Mouse (Mus musculus) ES-Bruce4 (cell line): ENCODE results near the gene Ubl3. TPM values are rescaled to one million over a fixed set of nuclear protein-coding genes. Genes with fewer than 3 reads are reported as not detected.
A peak's percentile ranks its signal among the peaks of the same experiment; 100 is the strongest.

ENCODE experiments used
- H3K27ac ChIP-seq: 2 replicates; pipeline ENCODE4 v1.5.1; 2012; ENCODE audit warnings: low read length, inconsistent platforms; ENCODE audit not compliant: insufficient read depth
- H3K27me3 ChIP-seq: 2 replicates; pipeline ENCODE4 v1.6.1; 2012; ENCODE audit warnings: mild to moderate bottlenecking, low read length, inconsistent platforms; ENCODE audit not compliant: control insufficient read depth, poor library complexity, insufficient read depth, severe bottlenecking
- H3K36me3 ChIP-seq: 2 replicates; pipeline ENCODE4 v1.6.1; 2012; ENCODE audit warnings: inconsistent platforms, mild to moderate bottlenecking, low read length, moderate library complexity; ENCODE audit not compliant: control insufficient read depth, poor library complexity, insufficient read depth, severe bottlenecking
- H3K4me1 ChIP-seq: one replicate; pipeline ENCODE4 v1.8.1; 2011; ENCODE audit warnings: low read length; ENCODE audit not compliant: control insufficient read depth, insufficient read depth
- H3K4me3 ChIP-seq: 2 replicates; pipeline ENCODE4 v1.5.1; 2011; ENCODE audit warnings: low read depth, mild to moderate bottlenecking, low read length
- H3K9ac ChIP-seq: 2 replicates; pipeline ENCODE4 v1.6.1; 2012; ENCODE audit warnings: low read depth, mild to moderate bottlenecking, inconsistent platforms; ENCODE audit not compliant: poor library complexity, severe bottlenecking
- H3K9me3 ChIP-seq: replicated peaks from 2 replicates; pipeline ENCODE4 v1.6.1; 2012; ENCODE audit warnings: mild to moderate bottlenecking, low read length, inconsistent platforms; ENCODE audit not compliant: control insufficient read depth, poor library complexity, insufficient read depth, severe bottlenecking
- CTCF ChIP-seq: IDR thresholded peaks from one replicate; pipeline ENCODE4 v1.8.1; 2011; ENCODE audit warnings: low read depth, low read length
- EP300 ChIP-seq: IDR thresholded peaks from 2 replicates; pipeline ENCODE4 v1.6.1; 2011; ENCODE audit warnings: low read depth, low read length; ENCODE audit not compliant: insufficient read depth
- POLR2A ChIP-seq: IDR thresholded peaks from one replicate; pipeline ENCODE4 v1.8.1; 2011; ENCODE audit warnings: low read length; ENCODE audit not compliant: insufficient read depth
- polyA plus RNA-seq: library from polyadenylated mRNA; stranded (reverse); fragments of >200 nt; gene quantifications from 2 replicates; pipeline ENCODE4 v1.2.4, GENCODE M21; 2011; ENCODE audit warnings: low read depth; ENCODE audit not compliant: missing spikeins, insufficient read depth, insufficient read length

The Ubl3 gene
- polyA plus RNA-seq, 1 experiment: 55.8 TPM

GRCm38 (mm10) chr5:148532201-148532600 is 20.4 kb downstream of the Ubl3 start:
- Histone ChIP-seq H3K9ac (no peak overlapping the region), H3K36me3 (no peaks in the 10 kb centered on the region), H3K9me3 (no peaks in the 10 kb centered on the region), H3K4me1 (no peaks in the 10 kb centered on the region), H3K4me3 (no peak overlapping the region), H3K27ac (no peak overlapping the region), H3K27me3 (no peaks in the 10 kb centered on the region)
- no peak for TF ChIP-seq CTCF

GRCm38 (mm10) chr5:148527632-148528031 is 25.0 kb downstream of the Ubl3 start:
- H3K27ac ChIP-seq: no peak overlapping the region
- no peak overlapping the region for H3K9ac ChIP-seq

GRCm38 (mm10) chr5:148526631-148527030 is 26.0 kb downstream of the Ubl3 start:
- Histone ChIP-seq H3K27ac (no peak overlapping the region), H3K36me3 (no peaks in the 10 kb centered on the region), H3K4me3 (no peak overlapping the region), H3K9me3 (no peaks in the 10 kb centered on the region), H3K4me1 (peaks cover 11% of the 10 kb centered on the region), H3K27me3 (no peaks in the 10 kb centered on the region), H3K9ac (no peak overlapping the region)
- TF ChIP-seq EP300: no peak
- TF ChIP-seq CTCF: no peak
- no peak for TF ChIP-seq POLR2A

More at GRCm38 (mm10) chr5:148527632-148528031, 25.0 kb downstream of the Ubl3 start:
- no peaks in the 10 kb centered on the region for H3K36me3 ChIP-seq
- no peaks in the 10 kb centered on the region for H3K9me3 ChIP-seq
- no peak overlapping the region for H3K4me3 ChIP-seq
- TF ChIP-seq POLR2A (no peak), CTCF (no peak), EP300 (no peak)
- H3K4me1 ChIP-seq: peaks cover 8% of the 10 kb centered on the region
- H3K27me3 ChIP-seq: no peaks in the 10 kb centered on the region

- no peak for TF ChIP-seq POLR2A
- no peak for TF ChIP-seq EP300
- TF ChIP-seq CTCF: no peak
- H3K27me3 ChIP-seq: no peaks in the 10 kb centered on the region
- H3K4me3 ChIP-seq: no peak overlapping the region
- H3K4me1 ChIP-seq: peaks cover 13% of the 10 kb centered on the region
- no peaks in the 10 kb centered on the region for H3K9me3 ChIP-seq
- H3K27ac ChIP-seq: peak overlapping the region; percentile 14; the same call in 1 of the 2 replicates
- no peak overlapping the region for H3K9ac ChIP-seq
- H3K36me3 ChIP-seq: no peaks in the 10 kb centered on the region
Measured at GRCm38 (mm10) chr5:148523202-148523971, 29.2 kb downstream of the Ubl3 start.

GRCm38 (mm10) chr5:148522378-148522777 is 30.2 kb downstream of the Ubl3 start:
- TF ChIP-seq EP300: no peak
- no peak for TF ChIP-seq POLR2A
- no peak for TF ChIP-seq CTCF
- Histone ChIP-seq H3K9ac (no peak overlapping the region), H3K27me3 (no peaks in the 10 kb centered on the region), H3K9me3 (no peaks in the 10 kb centered on the region), H3K4me1 (peaks cover 13% of the 10 kb centered on the region), H3K36me3 (no peaks in the 10 kb centered on the region), H3K4me3 (no peak overlapping the region), H3K27ac (no peak overlapping the region)

GRCm38 (mm10) chr5:148517445-148517844 is 35.1 kb downstream of the Ubl3 start:
- TF ChIP-seq POLR2A: no peak
- TF ChIP-seq EP300: no peak
- TF ChIP-seq CTCF: no peak
- Histone ChIP-seq H3K4me1 (peaks cover 6% of the 10 kb centered on the region), H3K36me3 (no peaks in the 10 kb centered on the region), H3K9ac (no peak overlapping the region), H3K27me3 (no peaks in the 10 kb centered on the region), H3K9me3 (no peaks in the 10 kb centered on the region), H3K4me3 (no peak overlapping the region), H3K27ac (no peak overlapping the region)
